Mouse (Mus musculus) CH12.LX (cell line): ENCODE results near the gene 1700020N01Rik. TPM values are rescaled to one million over a fixed set of nuclear protein-coding genes. Genes with fewer than 3 reads are reported as not detected.

ENCODE experiments used
- DNase-seq: peaks from one replicate; pipeline ENCODE4 v3.0.0-alpha.2; 2013; ENCODE audit errors: extremely low read depth
- H3K27ac ChIP-seq: 2 replicates; pipeline ENCODE4 v1.5.1; 2012; ENCODE audit warnings: low read depth, mild to moderate bottlenecking, control low read depth, moderate library complexity; ENCODE audit not compliant: insufficient read depth
- H3K27me3 ChIP-seq: replicated peaks from 2 replicates; pipeline ENCODE3; 2012; ENCODE audit warnings: inconsistent platforms
- H3K36me3 ChIP-seq, 2 experiments: replicated peaks in 1 of 2; 2 replicates each; pipeline versions ENCODE3 to v1.6.1; 2012; ENCODE audit warnings: inconsistent platforms in 1 of 2, low read length in 1 of 2, mild to moderate bottlenecking in 1 of 2, mixed read lengths in 1 of 2, moderate library complexity in 1 of 2; ENCODE audit not compliant: control insufficient read depth in 1 of 2, insufficient read depth in 1 of 2
- H3K4me1 ChIP-seq, 2 experiments: 2 replicates each; pipeline ENCODE4 v1.6.1; 2012; ENCODE audit warnings: inconsistent platforms in 1 of 2, moderate library complexity in 1 of 2; ENCODE audit not compliant: insufficient read depth in 2 of 2, control insufficient read depth in 1 of 2
- H3K4me2 ChIP-seq: 2 replicates; pipeline ENCODE4 v1.6.1; 2012; ENCODE audit warnings: low read depth, mild to moderate bottlenecking, control low read depth; ENCODE audit not compliant: poor library complexity, insufficient read depth, severe bottlenecking
- H3K4me3 ChIP-seq, 3 experiments: fragments of 150-350 bp in 1 of 3; sonication (generic) in 1 of 3; replicated peaks in 1 of 3; 2 replicates each; pipeline versions ENCODE3 to v1.5.1; 2011 to 2012; ENCODE audit warnings: low read depth in 2 of 3, low read length in 2 of 3, mild to moderate bottlenecking in 2 of 3, moderate library complexity in 2 of 3, control low read depth in 1 of 3, improper control_type of control experiment in 1 of 3, inconsistent platforms in 1 of 3, mixed read lengths in 1 of 3; ENCODE audit not compliant: poor library complexity in 1 of 3
- H3K79me2 ChIP-seq: replicated peaks from 2 replicates; pipeline ENCODE4 v1.6.1; 2012; ENCODE audit warnings: mild to moderate bottlenecking, moderate library complexity; ENCODE audit not compliant: control insufficient read depth, poor library complexity, insufficient read depth, severe bottlenecking; ENCODE audit errors: extremely low read depth
- H3K9ac ChIP-seq: 2 replicates; pipeline ENCODE4 v1.6.1; 2012; ENCODE audit warnings: low read depth, mild to moderate bottlenecking, control low read depth, moderate library complexity; ENCODE audit not compliant: insufficient read depth
- H3K9me3 ChIP-seq: replicated peaks from 2 replicates; pipeline ENCODE3; 2012; ENCODE audit warnings: low read length, inconsistent platforms, mixed read lengths
- BHLHE40 ChIP-seq: IDR thresholded peaks from 2 replicates; pipeline ENCODE4 v1.6.1; 2011; ENCODE audit warnings: mild to moderate bottlenecking, low read depth, low read length, improper control_type of control experiment
- CHD1 ChIP-seq: IDR thresholded peaks from 2 replicates; pipeline ENCODE4 v1.6.1; 2012; ENCODE audit warnings: low read depth, low read length, improper control_type of control experiment, inconsistent platforms
- CHD2 ChIP-seq: IDR thresholded peaks from 2 replicates; pipeline ENCODE4 v1.6.1; 2011; ENCODE audit warnings: low read length, improper control_type of control experiment
- CTCF ChIP-seq, 2 experiments: IDR thresholded peaks in 1 of 2; conservative IDR thresholded peaks in 1 of 2; 2 replicates each; pipeline ENCODE4 v1.5.1; 2011 to 2012; ENCODE audit warnings: low read depth in 2 of 2, low read length in 2 of 2, improper control_type of control experiment in 1 of 2, inconsistent platforms in 1 of 2, mild to moderate bottlenecking in 1 of 2, moderate library complexity in 1 of 2
- E2F4 ChIP-seq: IDR thresholded peaks from 2 replicates; pipeline ENCODE4 v1.6.1; 2011; ENCODE audit warnings: low read depth, low read length, improper control_type of control experiment; ENCODE audit not compliant: insufficient replicate concordance
- IRF4 ChIP-seq: IDR thresholded peaks from 2 replicates; pipeline ENCODE4 v1.6.1; 2014; ENCODE audit warnings: low read depth, mild to moderate bottlenecking, inconsistent platforms, low read length, improper control_type of control experiment
- JUN ChIP-seq: IDR thresholded peaks from 2 replicates; pipeline ENCODE4 v1.6.1; 2011; ENCODE audit warnings: low read depth, mild to moderate bottlenecking, low read length, improper control_type of control experiment, moderate library complexity; ENCODE audit not compliant: insufficient read depth
- JUND ChIP-seq: conservative IDR thresholded peaks from 2 replicates; pipeline ENCODE4 v1.6.1; 2011; ENCODE audit warnings: low read depth, low read length, improper control_type of control experiment
- KAT2A ChIP-seq: IDR thresholded peaks from 2 replicates; pipeline ENCODE4 v1.6.1; 2012; ENCODE audit warnings: low read length, improper control_type of control experiment, inconsistent platforms; ENCODE audit not compliant: insufficient replicate concordance
- MAZ ChIP-seq: IDR thresholded peaks from 2 replicates; pipeline ENCODE4 v1.6.1; 2012; ENCODE audit warnings: low read depth, mild to moderate bottlenecking, inconsistent platforms, low read length, improper control_type of control experiment, moderate library complexity
- NELFE ChIP-seq: IDR thresholded peaks from 2 replicates; pipeline ENCODE4 v1.6.1; 2011; ENCODE audit warnings: low read depth, low read length, improper control_type of control experiment
- PAX5 ChIP-seq: IDR thresholded peaks from 2 replicates; pipeline ENCODE4 v1.6.1; 2012; ENCODE audit warnings: low read length, inconsistent platforms, mixed read lengths
- POLR2A ChIP-seq: IDR thresholded peaks from 2 replicates; pipeline ENCODE4 v1.6.1; 2011; ENCODE audit warnings: low read depth, mild to moderate bottlenecking, improper control_type of control experiment, low read length
- SMC3 ChIP-seq: IDR thresholded peaks from 2 replicates; pipeline ENCODE4 v1.6.1; 2011; ENCODE audit warnings: low read depth, low read length, improper control_type of control experiment
- TBP ChIP-seq: conservative IDR thresholded peaks from 2 replicates; pipeline ENCODE4 v1.6.1; 2011; ENCODE audit warnings: low read depth, low read length, improper control_type of control experiment
- TCF12 ChIP-seq: IDR thresholded peaks from 2 replicates; pipeline ENCODE4 v1.6.1; 2014; ENCODE audit warnings: low read depth, mild to moderate bottlenecking, inconsistent platforms, low read length, improper control_type of control experiment
- USF1 ChIP-seq: IDR thresholded peaks from 2 replicates; pipeline ENCODE4 v1.6.1; 2014; ENCODE audit warnings: low read depth, mild to moderate bottlenecking, inconsistent platforms, low read length, improper control_type of control experiment
- USF2 ChIP-seq: conservative IDR thresholded peaks from 2 replicates; pipeline ENCODE4 v1.6.1; 2011; ENCODE audit warnings: low read depth, low read length, improper control_type of control experiment
- ZC3H11A ChIP-seq: IDR thresholded peaks from 2 replicates; pipeline ENCODE4 v1.6.1; 2012; ENCODE audit warnings: low read depth, mild to moderate bottlenecking, inconsistent platforms, low read length, improper control_type of control experiment
- ZMIZ1 ChIP-seq: IDR thresholded peaks from 2 replicates; pipeline ENCODE4 v1.6.1; 2012; ENCODE audit warnings: low read depth, mild to moderate bottlenecking, inconsistent platforms, low read length, improper control_type of control experiment
- ZNF384 ChIP-seq: IDR thresholded peaks from 2 replicates; pipeline ENCODE4 v1.6.1; 2012; ENCODE audit warnings: low read depth, low read length, improper control_type of control experiment, inconsistent platforms
- dilution Hi-C: fragments of 300-500 bp; cut with MboI; formaldehyde crosslinking; loops from 2 replicates; pipeline ENCODE4 v1.14.3; 2020; ENCODE audit warnings: low sequenced_read_pairs; ENCODE audit not compliant: extremely low pct_unique_long_range_greater_than_20kb, extremely low pct_ligation_motif_present
- in situ Hi-C: fragments of 300-500 bp; cut with MboI; formaldehyde crosslinking; loops from 3 replicates; pipeline ENCODE4 v1.14.3; 2019; ENCODE audit warnings: low sequenced_read_pairs, low pct_ligation_motif_present, low pct_unique_long_range_greater_than_20kb, mixed read lengths
- polyA plus RNA-seq: library from polyadenylated mRNA; unstranded; fragments of >175 nt; gene quantifications from 2 replicates; pipeline ENCODE4 v1.2.1, GENCODE M21; 2012; ENCODE audit warnings: low read depth; ENCODE audit not compliant: insufficient read length
- total RNA-seq, 2 experiments: library from RNA; depleted of rRNA; stranded (reverse); fragments of 300-350 nt in 1 of 2; fragments of >200 nt in 1 of 2; gene quantifications; 2 replicates each; pipeline ENCODE4 v1.2.3; 2012 to 2014

1700020N01Rik gene
- total and polyA plus RNA-seq, 3 experiments = not detected

DNA sequence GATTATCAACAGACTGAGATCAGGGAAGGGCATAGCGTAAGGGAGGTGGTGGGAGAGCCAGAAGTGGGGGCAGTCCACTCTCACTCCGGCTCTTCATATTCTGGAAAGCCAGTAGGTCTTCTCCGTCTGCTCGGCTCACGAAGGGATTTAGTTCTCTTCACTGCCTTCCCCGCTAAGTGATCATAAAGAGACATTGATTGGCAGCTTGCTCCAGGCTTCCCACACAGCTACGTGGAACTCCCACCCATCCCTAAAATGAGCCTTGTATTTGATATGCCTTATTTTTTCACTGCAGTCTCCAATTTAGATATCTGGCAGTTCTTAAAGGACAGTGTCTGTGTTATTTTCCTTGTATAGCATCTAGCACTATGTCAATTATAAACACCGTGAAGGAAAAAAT, 11.5 kb downstream of the 1700020N01Rik start:
- Histone ChIP-seq H3K9me3 (no peaks in the 10 kb centered on the region), H3K9ac (no peak overlapping the region), H3K79me2 (no peaks in the 10 kb centered on the region), H3K27me3 (no peaks in the 10 kb centered on the region), H3K4me2 (no peak overlapping the region), H3K27ac (no peak overlapping the region), H3K4me1 (peaks cover 0 to 12% of the 10 kb centered on the region in 2 experiments; a peak in 2 of 4 replicates), H3K36me3 (no peaks in the 10 kb centered on the region), H3K4me3 (no peak overlapping the region)
- no peak for DNase-seq
- in situ Hi-C loops (loop anchor here (25.0 kb wide), 2 partner anchors 217 to 383 kb away; partner anchors contain the start of gene Aldh8a1), dilution Hi-C loops (no loop called here)
- TF ChIP-seq JUND (no peak), ZC3H11A (no peak), ZNF384 (no peak), USF1 (no peak), CHD2 (no peak), USF2 (no peak), CHD1 (no peak), NELFE (no peak)

DNA sequence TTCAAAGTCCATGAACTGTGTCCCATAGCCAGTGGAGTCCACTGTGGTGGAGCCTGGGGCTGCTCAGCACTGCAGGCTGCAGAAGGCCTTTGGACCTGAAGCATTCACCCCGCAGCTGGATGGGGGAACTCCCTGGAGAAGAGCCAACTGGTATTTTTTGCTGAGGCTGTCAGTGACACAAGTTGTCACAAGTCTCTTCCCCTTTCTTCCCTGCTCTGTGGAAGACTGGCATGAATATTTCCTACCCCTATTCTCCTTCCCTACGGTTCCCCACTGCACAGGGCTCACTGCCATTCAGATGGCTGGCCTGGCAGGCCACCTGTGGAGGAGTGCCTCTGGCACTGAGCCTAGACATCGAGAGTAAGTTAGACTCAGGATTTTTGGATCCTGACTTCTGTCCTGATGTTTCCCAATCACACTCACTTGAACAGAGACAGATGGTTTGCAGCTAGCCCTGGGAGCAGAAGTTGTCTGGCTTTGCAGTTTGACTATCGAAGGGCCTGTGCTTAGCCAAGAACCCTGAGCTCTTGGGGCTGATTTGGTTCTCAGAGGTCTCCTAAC, 12.1 kb downstream of the 1700020N01Rik start:
- no peaks in the 10 kb centered on the region for H3K9me3 ChIP-seq
- H3K27ac ChIP-seq = no peak overlapping the region
- TF ChIP-seq ZNF384 (no peak), BHLHE40 (no peak), ZC3H11A (no peak), USF1 (no peak), PAX5 (no peak), POLR2A (no peak), CTCF (conservative IDR thresholded peaks at IDR 0.05 in 1 of 2, IDR thresholded peaks at IDR 0.05 in 1 of 2; ENCODE audit: low read depth in 2 of 2, low read length in 2 of 2) (no peak), ZMIZ1 (no peak)
- H3K36me3 ChIP-seq = no peaks in the 10 kb centered on the region
- dilution Hi-C loops = no loop called here
- peaks cover 0 to 12% of the 10 kb centered on the region in 2 experiments; a peak in 2 of 4 replicates for H3K4me1 ChIP-seq
- in situ Hi-C loops = loop anchor here (25.0 kb wide), 2 partner anchors 218 to 382 kb away; partner anchors contain the start of gene Aldh8a1
- no peaks in the 10 kb centered on the region for H3K27me3 ChIP-seq
- H3K79me2 ChIP-seq = no peaks in the 10 kb centered on the region
- no peak overlapping the region for H3K4me2 ChIP-seq
- H3K9ac ChIP-seq = no peak overlapping the region
- no peak overlapping the region for H3K4me3 ChIP-seq
- DNase-seq = no peak

DNA sequence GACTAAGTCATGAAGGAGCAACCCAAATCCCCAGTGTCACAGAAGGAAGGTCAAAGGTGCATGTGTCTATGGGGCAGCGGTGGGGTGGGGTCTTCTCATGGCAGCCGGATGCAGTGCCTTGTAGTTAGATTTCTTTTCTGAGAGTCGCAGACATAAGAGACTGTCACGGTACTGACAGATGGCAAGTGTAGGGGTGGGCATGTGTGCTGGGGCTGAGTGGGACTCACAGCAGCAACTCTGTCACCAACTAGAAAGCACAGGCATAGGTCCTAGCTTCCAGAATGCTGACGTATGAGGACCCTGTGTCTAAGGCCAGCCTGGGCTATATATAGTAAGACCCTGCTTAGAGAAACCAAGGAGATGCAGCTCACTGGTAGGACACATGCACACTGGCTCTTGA, 12.7 kb downstream of the 1700020N01Rik start:
- H3K9ac ChIP-seq = no peak overlapping the region
- H3K4me1 ChIP-seq = peaks cover 0 to 12% of the 10 kb centered on the region in 2 experiments; a peak in 2 of 4 replicates
- H3K27me3 ChIP-seq = no peaks in the 10 kb centered on the region
- DNase-seq = no peak
- TF ChIP-seq JUN (no peak), TBP (no peak), POLR2A (no peak), MAZ (no peak), JUND (no peak), USF2 (no peak), E2F4 (no peak), IRF4 (no peak), TCF12 (no peak), CHD1 (no peak), SMC3 (no peak), CHD2 (no peak), CTCF (conservative IDR thresholded peaks at IDR 0.05 in 1 of 2, IDR thresholded peaks at IDR 0.05 in 1 of 2; ENCODE audit: low read depth in 2 of 2, low read length in 2 of 2) (no peak), USF1 (no peak), PAX5 (no peak), KAT2A (no peak)
- TF ChIP-seq, all 38 proteins: peak for 0
- dilution Hi-C loops (no loop called here), in situ Hi-C loops (loop anchor here (25.0 kb wide), 2 partner anchors 218 to 382 kb away; partner anchors contain the start of gene Aldh8a1)
- Histone ChIP-seq H3K4me2 (no peak overlapping the region), H3K4me3 (no peak overlapping the region), H3K9me3 (no peaks in the 10 kb centered on the region), H3K36me3 (no peaks in the 10 kb centered on the region), H3K79me2 (no peaks in the 10 kb centered on the region), H3K27ac (no peak overlapping the region)
